Mouse (Mus musculus): ENCODE data around the gene Mark2.
"Not testable (repeated sequence)": the region's sequence is repeated elsewhere in the genome, so short reads cannot be mapped to it uniquely, and the experiment has no call there.

The Mark2 gene

GRCm38 (mm10) chr19:7341512-7342397 lies at the start of gene Mark2:
Gene Mark2, minus strand, starts transcription at chr19:7341860.
- DNase-seq: peak; percentile 99

DNA sequence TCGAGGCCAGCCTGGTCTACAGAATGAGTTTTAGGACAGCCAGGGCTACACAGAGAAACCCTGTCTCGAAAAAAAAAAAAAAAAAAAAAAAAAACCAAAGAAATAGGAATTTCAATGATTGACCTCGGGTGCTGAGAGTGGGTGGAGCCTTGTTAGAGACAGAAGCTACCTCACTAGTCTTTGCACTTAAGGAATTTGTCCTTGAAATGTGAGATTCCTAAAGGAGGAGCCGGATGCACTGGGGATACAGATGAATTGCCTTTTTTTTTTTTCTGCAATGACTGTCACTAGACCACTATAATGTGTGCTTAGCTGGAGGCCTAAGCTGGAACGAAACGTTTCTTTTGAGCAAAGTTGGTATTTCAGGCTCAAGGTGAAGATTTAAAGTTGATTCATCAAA lies 46.8 kb upstream of the Mark2 start:
- no peak for DNase-seq

DNA sequence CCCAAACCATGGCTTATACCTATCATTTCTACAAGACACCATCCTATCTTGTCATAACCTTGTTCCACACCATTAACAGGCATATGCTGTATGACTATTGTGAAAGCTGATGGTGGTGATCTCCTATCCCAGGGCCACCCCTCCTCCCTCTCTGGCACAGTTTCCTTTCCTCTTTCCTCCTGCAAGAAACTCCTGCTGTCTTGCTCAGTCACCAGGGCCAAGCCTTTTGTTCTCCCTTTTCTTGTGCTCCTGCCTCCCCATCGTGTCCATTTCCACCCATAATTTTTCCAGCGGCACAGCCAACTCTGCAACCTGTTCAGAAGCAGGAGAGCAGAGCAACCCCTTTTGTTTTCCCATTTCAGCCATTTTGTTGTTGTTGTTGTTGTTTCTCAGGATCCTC lies 44.4 kb upstream of the Mark2 start:
- no peak for DNase-seq

DNA sequence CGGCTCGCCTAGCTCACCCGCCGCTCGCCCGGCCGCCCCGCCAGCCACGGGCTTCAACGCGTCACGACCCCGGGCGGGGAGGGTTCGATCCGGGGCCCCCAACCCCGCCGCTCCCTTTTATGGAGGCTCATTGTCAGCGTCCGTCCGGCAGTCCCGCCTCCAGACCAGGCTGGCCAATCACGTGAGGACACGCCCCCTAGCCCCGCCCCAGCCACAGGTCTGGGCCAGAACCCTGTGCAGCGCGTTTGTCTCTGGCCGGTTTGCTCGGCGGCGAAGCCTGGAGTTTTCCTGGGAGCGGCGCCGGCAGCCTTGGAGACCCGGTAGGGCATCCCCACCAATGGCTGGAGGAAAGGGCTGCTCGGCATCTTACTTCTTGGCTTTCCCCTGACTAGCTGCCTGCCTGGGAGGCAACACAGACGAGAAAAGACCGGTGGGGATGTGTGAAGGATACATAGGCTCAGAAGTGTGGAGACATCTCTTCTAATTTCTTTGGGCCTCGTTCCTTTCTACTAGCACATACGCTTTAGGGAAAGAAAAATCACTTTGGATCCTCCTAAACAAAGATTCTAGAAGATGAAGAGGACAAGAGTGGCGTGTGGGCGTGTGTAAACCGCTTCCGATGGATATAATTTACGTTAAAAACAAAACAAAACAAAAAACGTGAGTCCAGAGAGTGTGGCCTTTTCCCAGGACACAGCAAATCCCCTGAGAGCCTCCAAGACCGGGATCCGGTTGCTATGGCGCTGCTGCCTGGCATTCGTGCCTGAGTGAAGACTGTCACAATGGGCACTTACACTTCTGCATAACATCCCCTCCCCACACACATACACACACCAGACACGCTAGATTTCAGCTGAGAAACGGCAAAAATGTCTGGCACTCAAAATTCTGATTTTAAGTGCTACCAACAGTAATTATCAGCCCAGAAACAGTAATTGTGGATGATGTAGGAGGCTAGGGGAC lies 41.5 kb upstream of the Mark2 start, which contains the start of gene Spindoc:
Gene Spindoc, minus strand, starts transcription at position 92 of the 963 bp plus-strand sequence.
- DNase-seq: peak; percentile 99

DNA sequence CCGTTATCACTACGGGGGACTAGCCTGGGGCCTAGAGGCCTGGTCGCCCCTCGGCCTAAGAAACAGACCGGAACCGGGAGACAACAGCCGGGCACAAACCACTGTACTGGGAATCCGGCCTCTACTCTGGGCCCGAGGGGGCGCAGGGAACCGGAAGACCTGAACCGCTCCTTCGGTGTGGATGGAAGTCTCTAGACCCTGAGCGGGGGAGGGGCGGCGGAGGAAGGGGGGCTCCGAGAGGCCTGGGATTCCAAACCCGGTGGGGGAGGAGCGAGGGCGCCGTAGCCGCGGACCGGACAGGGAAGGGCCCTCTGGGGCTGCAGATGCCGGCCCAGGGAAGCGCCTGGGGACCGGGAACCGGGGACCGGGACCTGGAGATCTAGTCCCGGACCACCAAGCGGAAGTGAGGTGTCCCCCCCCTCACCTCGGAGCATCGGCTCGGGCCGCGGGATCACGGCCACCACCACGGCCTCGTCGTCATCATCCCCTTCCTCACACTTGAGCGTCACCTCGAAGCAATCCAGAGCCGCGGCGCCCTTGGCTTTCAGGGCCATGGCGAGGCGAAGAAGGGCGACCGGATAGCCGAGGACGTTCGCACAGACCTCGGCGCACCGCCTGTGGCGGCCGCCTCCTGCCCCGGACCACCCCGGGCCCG lies 40.7 kb upstream of the Mark2 start:
- DNase-seq: peak; percentile 57 to 61

- no peak for DNase-seq
These were observed 40.2 kb upstream of the Mark2 start for GRCm38 (mm10) chr19:7381906-7382247.

- DNase-seq: no peak
These were observed 36.0 kb upstream of the Mark2 start for GRCm38 (mm10) chr19:7377639-7378038.

GRCm38 (mm10) chr19:7374491-7374890 lies 32.8 kb upstream of the Mark2 start:
- DNase-seq: no peak

- not testable (repeated sequence) for DNase-seq
These were observed 27.8 kb upstream of the Mark2 start for GRCm38 (mm10) chr19:7369469-7369868.

GRCm38 (mm10) chr19:7353636-7354035 lies 12.0 kb upstream of the Mark2 start:
- DNase-seq: no peak

DNA sequence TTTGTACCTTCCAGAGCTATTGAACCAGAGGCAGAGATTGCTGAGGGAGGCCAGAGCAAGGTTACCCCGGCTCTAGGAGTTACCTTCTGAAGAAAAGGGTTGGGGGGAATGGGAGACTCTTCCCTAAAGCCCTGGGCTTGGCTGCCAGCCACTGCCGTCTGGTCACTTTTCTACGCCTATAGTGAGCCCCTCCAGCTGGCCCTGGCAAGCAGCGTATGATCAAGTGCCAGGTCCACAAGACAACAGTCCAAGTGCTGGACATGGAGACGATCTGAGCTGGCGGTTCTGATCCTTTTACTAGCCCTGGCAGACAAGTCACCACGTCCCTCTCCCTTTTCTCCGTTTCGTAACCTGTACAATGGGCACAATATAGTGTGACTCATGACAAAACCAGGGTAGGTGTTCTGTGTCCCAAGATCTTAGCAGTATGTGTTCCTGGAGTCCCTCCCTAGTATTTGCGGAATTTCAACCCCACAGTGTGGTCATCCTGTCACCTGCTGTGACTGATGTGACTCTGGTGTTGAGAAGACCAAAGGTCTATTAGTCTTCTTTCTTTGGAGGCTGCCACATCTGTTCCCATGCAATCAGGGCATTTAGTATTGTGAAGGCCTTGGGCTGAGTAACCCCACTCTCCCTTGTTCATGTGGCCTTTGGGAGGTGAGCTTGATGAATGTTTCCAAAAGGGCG lies 11.3 kb upstream of the Mark2 start:
- DNase-seq: no peak

GRCm38 (mm10) chr19:7349993-7350392 lies 8.3 kb upstream of the Mark2 start:
- no peak for DNase-seq

- peak; percentile 27 to 37 for DNase-seq
These were observed 3.6 kb upstream of the Mark2 start for GRCm38 (mm10) chr19:7345235-7345755.

GRCm38 (mm10) chr19:7342646-7343045 lies 986 bp upstream of the Mark2 start:
- DNase-seq: no peak

DNA sequence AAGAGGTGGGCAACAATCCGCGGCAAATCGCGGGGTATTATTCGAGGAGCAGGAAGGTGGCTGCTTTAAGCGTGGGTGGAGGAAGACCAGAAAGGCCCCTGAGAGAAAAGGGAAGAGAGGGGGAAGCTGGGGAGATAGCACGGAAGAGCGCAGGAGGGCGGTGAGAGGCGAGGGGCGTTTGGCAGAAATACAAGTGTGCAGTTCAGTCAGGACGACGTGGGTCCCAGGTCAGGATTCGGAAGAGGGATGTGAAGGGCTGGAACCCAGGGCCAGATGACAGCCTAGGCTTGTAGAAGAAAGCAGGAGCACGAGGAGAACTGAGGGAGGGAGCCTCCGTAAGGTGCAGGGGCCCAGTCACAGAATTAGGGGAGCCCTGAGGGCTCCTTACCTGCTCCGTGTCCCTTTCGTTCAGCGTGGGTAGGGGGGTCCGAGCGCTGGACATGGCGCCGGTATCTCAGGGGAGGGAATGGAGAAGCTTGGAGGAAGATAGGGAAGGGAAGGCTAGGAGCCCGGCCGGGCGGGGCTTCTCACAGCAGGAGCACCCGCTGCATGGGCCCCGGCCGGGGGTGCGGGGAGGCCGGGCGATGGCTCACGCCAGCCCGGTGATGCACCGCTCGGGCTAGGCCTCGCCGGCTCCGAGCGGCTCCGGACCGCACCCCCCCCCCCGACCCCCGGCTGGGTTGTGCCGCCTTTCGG lies 732 bp downstream of the Mark2 start:
- no peak for DNase-seq

GRCm38 (mm10) chr19:7340371-7340779 lies 1.3 kb downstream of the Mark2 start:
- DNase-seq: peak; percentile 27

- no peak for DNase-seq
These were observed 1.8 kb downstream of the Mark2 start for GRCm38 (mm10) chr19:7339867-7340266.

- no peak for DNase-seq
These were observed 2.6 kb downstream of the Mark2 start for GRCm38 (mm10) chr19:7339026-7339425.

DNA sequence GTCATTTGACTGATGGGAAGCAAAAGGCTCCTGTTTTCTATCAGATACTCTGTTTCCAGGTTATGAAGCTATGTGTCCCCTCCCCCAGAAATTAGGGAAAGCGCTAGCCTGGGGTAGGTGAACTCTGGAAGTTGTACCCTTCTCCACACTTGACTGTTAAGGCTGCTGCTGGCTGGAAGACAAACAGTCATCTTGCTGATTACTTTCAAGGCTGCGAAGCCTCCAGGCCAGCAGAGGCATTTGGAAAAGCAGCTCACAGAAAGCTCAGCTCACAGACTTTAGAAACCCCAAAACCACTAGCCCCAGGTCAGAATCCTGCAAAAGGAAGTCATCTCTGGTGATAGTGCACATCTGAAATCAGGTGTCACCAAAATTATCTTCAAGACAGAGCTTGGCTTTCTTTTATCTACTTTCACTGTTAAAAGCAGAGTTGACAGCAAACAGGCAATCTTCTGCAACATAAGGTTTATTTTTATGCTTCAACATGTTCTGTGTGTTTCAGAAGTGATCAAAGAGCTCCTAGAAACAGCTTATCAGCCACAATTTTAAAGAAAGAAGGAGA lies 3.8 kb downstream of the Mark2 start:
- no peak for DNase-seq

DNA sequence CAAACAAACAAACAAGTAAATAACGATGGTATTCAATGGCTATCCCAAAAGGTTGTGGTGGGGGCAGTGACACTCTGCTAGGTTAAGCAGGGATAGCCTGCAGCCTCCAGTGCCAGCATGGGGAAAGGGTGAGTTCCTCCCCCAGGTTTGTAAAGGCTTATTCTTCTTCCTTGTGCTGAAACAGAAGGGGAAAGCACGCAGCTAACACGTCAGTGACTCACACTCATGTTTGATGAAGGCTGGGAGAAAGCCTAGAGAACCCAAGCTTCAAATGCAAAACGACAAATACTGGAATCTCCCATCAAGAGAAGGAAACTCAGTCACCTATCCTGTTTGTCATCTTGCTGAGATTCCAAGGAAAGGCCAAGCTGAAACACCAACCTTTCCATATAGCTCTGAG lies 6.0 kb downstream of the Mark2 start:
- no peak for DNase-seq

- no peak for DNase-seq
These were observed 7.6 kb downstream of the Mark2 start for GRCm38 (mm10) chr19:7334049-7334448.

Measured in cerebellum, adult 18-20 months (tissue).